Mouse (Mus musculus): ENCODE results near the gene Dnajb4. TPM values are rescaled to one million over a fixed set of nuclear protein-coding genes. Genes with fewer than 3 reads are reported as not detected.
A peak's percentile ranks its signal among the peaks of the same experiment; 100 is the strongest.
"Not testable (repeated sequence)": the region's sequence is repeated elsewhere in the genome, so short reads cannot be mapped to it uniquely, and the experiment has no call there.

Gene Dnajb4
- polyA plus RNA-seq (2012; ENCODE audit: insufficient read depth, low replicate concordance): 5.3 TPM in 1 of 2 replicates, not detected in the other

GRCm38 (mm10) chr3:152209967-152210634, at the start of gene Dnajb4, which contains the start of gene Fubp1:
Dnajb4 (minus strand) TSS chr3:152210302.
Fubp1 (plus strand) TSS chr3:152210422.
- no peaks in the 10 kb centered on the region for H3K27me3 ChIP-seq (replicated peaks)
- H3K9me3 ChIP-seq: no peaks in the 10 kb centered on the region
- TF ChIP-seq GATA1 (IDR thresholded peaks at IDR 0.05; ENCODE audit: borderline replicate concordance, low read length) (no peak), FLI1 (IDR thresholded peaks at IDR 0.05; ENCODE audit: low read length) (no peak)
- H3K4me1 ChIP-seq: peaks cover 49% of the 10 kb centered on the region
- peak within 1 kb of the TSS; percentile 98 for H3K4me3 ChIP-seq (replicated peaks)
- H3K36me3 ChIP-seq (replicated peaks; ENCODE audit: low read length): peaks cover 23% of the 10 kb centered on the region

DNA sequence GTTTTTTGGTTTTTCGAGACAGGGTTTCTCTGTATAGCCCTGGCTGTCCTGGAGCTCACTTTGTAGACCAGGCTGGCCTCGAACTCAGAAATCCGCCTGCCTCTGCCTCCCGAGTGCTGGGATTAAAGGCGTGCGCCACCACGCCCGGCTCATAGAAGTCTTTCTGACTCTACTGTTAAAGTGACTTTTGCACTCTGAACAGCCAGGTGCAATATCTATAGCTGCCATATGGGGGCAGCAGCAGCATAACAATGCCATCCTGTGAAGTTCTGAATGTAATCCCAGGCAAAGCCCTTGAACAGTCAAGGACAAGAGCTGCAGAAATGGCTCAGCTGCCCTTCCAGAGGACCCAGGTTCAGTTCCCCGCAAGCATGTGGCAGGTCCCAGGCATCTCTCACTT, 49.3 kb upstream of the Dnajb4 start:
- H3K9me3 ChIP-seq; H3K36me3 ChIP-seq (replicated peaks; ENCODE audit: low read length); H3K4me3 ChIP-seq (replicated peaks): not testable (repeated sequence)
- Histone ChIP-seq H3K4me1 (peaks cover 34% of the 10 kb centered on the region), H3K27me3 (replicated peaks) (peaks cover 26% of the 10 kb centered on the region)

GRCm38 (mm10) chr3:152257528-152257927, 47.4 kb upstream of the Dnajb4 start:
- no peak for TF ChIP-seq GATA1 (IDR thresholded peaks at IDR 0.05; ENCODE audit: borderline replicate concordance, low read length)
- TF ChIP-seq FLI1 (IDR thresholded peaks at IDR 0.05; ENCODE audit: low read length): no peak
- Histone ChIP-seq H3K27me3 (replicated peaks) (peaks cover 11% of the 10 kb centered on the region), H3K4me1 (peaks cover 24% of the 10 kb centered on the region), H3K36me3 (replicated peaks; ENCODE audit: low read length) (no peaks in the 10 kb centered on the region), H3K4me3 (replicated peaks) (no peak overlapping the region), H3K9me3 (no peaks in the 10 kb centered on the region)

GRCm38 (mm10) chr3:152250487-152250886, 40.4 kb upstream of the Dnajb4 start:
- Histone ChIP-seq H3K36me3 (replicated peaks; ENCODE audit: low read length) (no peaks in the 10 kb centered on the region), H3K9me3 (no peaks in the 10 kb centered on the region), H3K27me3 (replicated peaks) (no peaks in the 10 kb centered on the region), H3K4me1 (0 out of 2 replicates have a peak, but pooled peaks cover 3% of the 10 kb centered on the region), H3K4me3 (replicated peaks) (no peak overlapping the region)
- TF ChIP-seq GATA1 (IDR thresholded peaks at IDR 0.05; ENCODE audit: borderline replicate concordance, low read length) (no peak), FLI1 (IDR thresholded peaks at IDR 0.05; ENCODE audit: low read length) (no peak)

GRCm38 (mm10) chr3:152247708-152248107, 37.6 kb upstream of the Dnajb4 start:
- TF ChIP-seq FLI1 (IDR thresholded peaks at IDR 0.05; ENCODE audit: low read length) (no peak), GATA1 (IDR thresholded peaks at IDR 0.05; ENCODE audit: borderline replicate concordance, low read length) (no peak)
- H3K9me3 ChIP-seq: no peaks in the 10 kb centered on the region
- H3K4me1 ChIP-seq: peaks cover 11% of the 10 kb centered on the region
- H3K4me3 ChIP-seq (replicated peaks): no peak overlapping the region
- no peaks in the 10 kb centered on the region for H3K27me3 ChIP-seq (replicated peaks)
- H3K36me3 ChIP-seq (replicated peaks; ENCODE audit: low read length): peaks cover 5% of the 10 kb centered on the region

GRCm38 (mm10) chr3:152245273-152245910, 35.3 kb upstream of the Dnajb4 start:
- TF ChIP-seq FLI1 (IDR thresholded peaks at IDR 0.05; ENCODE audit: low read length): no peak
- no peak for TF ChIP-seq GATA1 (IDR thresholded peaks at IDR 0.05; ENCODE audit: borderline replicate concordance, low read length)
- Histone ChIP-seq H3K36me3 (replicated peaks; ENCODE audit: low read length) (peaks cover 19% of the 10 kb centered on the region), H3K9me3 (no peaks in the 10 kb centered on the region), H3K4me3 (replicated peaks) (no peak overlapping the region), H3K27me3 (replicated peaks) (no peaks in the 10 kb centered on the region), H3K4me1 (peaks cover 22% of the 10 kb centered on the region)

DNA sequence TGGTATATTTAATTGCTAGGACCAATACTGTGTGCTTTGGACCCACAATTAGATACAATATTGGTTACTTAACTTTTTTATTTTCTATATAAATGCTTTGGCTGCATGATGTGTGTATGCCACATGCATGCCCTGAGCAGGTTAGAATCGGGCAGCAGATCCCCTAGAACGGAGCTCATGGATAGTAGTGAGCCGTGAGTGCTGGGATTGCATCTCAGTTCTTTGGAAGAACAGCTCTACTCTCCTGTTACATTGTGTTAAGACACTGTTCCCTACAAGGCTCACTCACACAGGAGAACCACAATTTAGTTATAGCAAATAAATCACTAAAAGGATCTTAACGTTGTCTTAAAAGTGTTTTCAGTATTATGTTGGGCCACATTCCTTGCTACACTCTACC, 33.2 kb upstream of the Dnajb4 start:
- no peaks in the 10 kb centered on the region for H3K27me3 ChIP-seq (replicated peaks)
- peaks cover 26% of the 10 kb centered on the region for H3K4me1 ChIP-seq
- no peak for TF ChIP-seq GATA1 (IDR thresholded peaks at IDR 0.05; ENCODE audit: borderline replicate concordance, low read length)
- H3K36me3 ChIP-seq (replicated peaks; ENCODE audit: low read length): peaks cover 38% of the 10 kb centered on the region
- no peak overlapping the region for H3K4me3 ChIP-seq (replicated peaks)
- no peaks in the 10 kb centered on the region for H3K9me3 ChIP-seq

DNA sequence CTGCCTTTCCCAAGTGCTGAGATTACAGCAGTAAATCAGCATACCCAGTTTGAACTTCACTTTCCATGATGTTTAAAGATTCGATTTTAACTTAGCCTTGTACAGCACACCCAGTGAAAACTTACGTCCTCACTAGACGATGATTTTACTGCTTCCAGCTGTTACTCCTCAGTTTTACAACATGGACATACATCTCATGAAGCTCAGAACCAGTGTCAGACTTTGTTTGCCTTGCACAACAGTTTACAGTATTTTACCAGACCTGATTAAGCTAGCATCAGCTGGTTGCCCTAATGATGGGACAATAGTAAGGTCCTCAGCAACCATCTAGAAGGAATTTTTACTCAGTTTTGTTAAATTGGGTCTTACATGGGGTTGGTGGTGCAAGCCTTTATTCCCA, 31.0 kb upstream of the Dnajb4 start:
- H3K4me1 ChIP-seq: peaks cover 31% of the 10 kb centered on the region
- H3K4me3 ChIP-seq (replicated peaks): no peak overlapping the region
- no peaks in the 10 kb centered on the region for H3K27me3 ChIP-seq (replicated peaks)
- H3K9me3 ChIP-seq: no peaks in the 10 kb centered on the region
- no peak for TF ChIP-seq GATA1 (IDR thresholded peaks at IDR 0.05; ENCODE audit: borderline replicate concordance, low read length)
- no peak for TF ChIP-seq FLI1 (IDR thresholded peaks at IDR 0.05; ENCODE audit: low read length)
- H3K36me3 ChIP-seq (replicated peaks; ENCODE audit: low read length): peaks cover 54% of the 10 kb centered on the region

DNA sequence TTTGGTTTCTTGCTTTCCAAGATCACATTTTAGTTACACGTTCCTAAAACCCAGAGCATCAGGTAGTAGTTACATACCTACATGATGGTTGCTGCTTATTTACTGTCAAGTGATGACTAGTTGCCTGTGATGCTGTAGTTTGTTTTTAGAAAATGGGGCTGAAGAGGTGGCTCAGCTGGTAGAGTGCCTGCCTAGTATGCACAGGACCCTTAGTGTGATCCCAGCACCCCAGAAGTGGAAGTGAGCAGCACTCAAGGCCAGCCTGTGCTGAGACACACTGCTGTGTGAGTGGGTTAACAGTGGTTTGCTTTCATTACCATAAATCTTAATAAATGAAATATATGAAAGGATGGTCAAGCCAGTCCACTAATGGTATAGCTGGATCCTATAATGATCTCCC, 29.5 kb upstream of the Dnajb4 start:
- H3K4me1 ChIP-seq: peaks cover 31% of the 10 kb centered on the region
- no peaks in the 10 kb centered on the region for H3K27me3 ChIP-seq (replicated peaks)
- TF ChIP-seq GATA1 (IDR thresholded peaks at IDR 0.05; ENCODE audit: borderline replicate concordance, low read length) (no peak), FLI1 (IDR thresholded peaks at IDR 0.05; ENCODE audit: low read length) (no peak)
- no peaks in the 10 kb centered on the region for H3K9me3 ChIP-seq
- no peak overlapping the region for H3K4me3 ChIP-seq (replicated peaks)
- H3K36me3 ChIP-seq (replicated peaks; ENCODE audit: low read length): peaks cover 64% of the 10 kb centered on the region

DNA sequence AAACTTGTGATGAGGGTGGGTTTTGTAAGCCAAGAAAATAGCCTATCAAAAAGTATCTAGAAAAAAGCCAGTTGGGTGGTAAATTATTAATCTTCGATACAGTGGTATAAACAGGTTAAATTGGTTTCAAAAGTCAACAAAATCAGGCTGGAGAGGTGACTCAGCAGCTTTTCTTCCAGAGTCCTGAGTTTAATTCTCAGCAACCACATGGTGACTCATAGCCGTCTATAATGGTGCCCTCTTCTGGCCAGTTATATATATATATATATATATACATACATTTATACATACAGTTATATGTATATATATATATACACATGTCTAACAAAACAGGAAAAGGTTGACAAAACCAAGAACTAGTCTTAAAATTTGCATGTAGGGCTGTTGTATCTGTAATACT, 28.7 kb upstream of the Dnajb4 start:
- no peak overlapping the region for H3K4me3 ChIP-seq (replicated peaks)
- TF ChIP-seq GATA1 (IDR thresholded peaks at IDR 0.05; ENCODE audit: borderline replicate concordance, low read length) (no peak), FLI1 (IDR thresholded peaks at IDR 0.05; ENCODE audit: low read length) (no peak)
- H3K27me3 ChIP-seq (replicated peaks): no peaks in the 10 kb centered on the region
- peaks cover 31% of the 10 kb centered on the region for H3K4me1 ChIP-seq
- H3K9me3 ChIP-seq: no peaks in the 10 kb centered on the region
- H3K36me3 ChIP-seq (replicated peaks; ENCODE audit: low read length): peaks cover 71% of the 10 kb centered on the region

All from megakaryocyte, embryonic 14.5 days (primary cell).